Mouse (Mus musculus) CH12.LX (cell line): ENCODE measurements around the gene Pgap3. TPM values are rescaled to one million over a fixed set of nuclear protein-coding genes. Genes with fewer than 3 reads are reported as not detected.

Experiments
- DNase-seq: peaks from one replicate; pipeline ENCODE4 v3.0.0-alpha.2; 2013; ENCODE audit errors: extremely low read depth
- H3K27ac ChIP-seq: 2 replicates; pipeline ENCODE4 v1.5.1; 2012; ENCODE audit warnings: low read depth, mild to moderate bottlenecking, control low read depth, moderate library complexity; ENCODE audit not compliant: insufficient read depth
- H3K27me3 ChIP-seq: replicated peaks from 2 replicates; pipeline ENCODE3; 2012; ENCODE audit warnings: inconsistent platforms
- H3K36me3 ChIP-seq, 2 experiments: replicated peaks in 1 of 2; 2 replicates each; pipeline versions ENCODE3 to v1.6.1; 2012; ENCODE audit warnings: inconsistent platforms in 1 of 2, low read length in 1 of 2, mild to moderate bottlenecking in 1 of 2, mixed read lengths in 1 of 2, moderate library complexity in 1 of 2; ENCODE audit not compliant: control insufficient read depth in 1 of 2, insufficient read depth in 1 of 2
- H3K4me1 ChIP-seq, 2 experiments: 2 replicates each; pipeline ENCODE4 v1.6.1; 2012; ENCODE audit warnings: inconsistent platforms in 1 of 2, moderate library complexity in 1 of 2; ENCODE audit not compliant: insufficient read depth in 2 of 2, control insufficient read depth in 1 of 2
- H3K4me2 ChIP-seq: 2 replicates; pipeline ENCODE4 v1.6.1; 2012; ENCODE audit warnings: low read depth, mild to moderate bottlenecking, control low read depth; ENCODE audit not compliant: poor library complexity, insufficient read depth, severe bottlenecking
- H3K4me3 ChIP-seq, 3 experiments: fragments of 150-350 bp in 1 of 3; sonication (generic) in 1 of 3; replicated peaks in 1 of 3; 2 replicates each; pipeline versions ENCODE3 to v1.5.1; 2011 to 2012; ENCODE audit warnings: low read depth in 2 of 3, low read length in 2 of 3, mild to moderate bottlenecking in 2 of 3, moderate library complexity in 2 of 3, control low read depth in 1 of 3, improper control_type of control experiment in 1 of 3, inconsistent platforms in 1 of 3, mixed read lengths in 1 of 3; ENCODE audit not compliant: poor library complexity in 1 of 3
- H3K79me2 ChIP-seq: replicated peaks from 2 replicates; pipeline ENCODE4 v1.6.1; 2012; ENCODE audit warnings: mild to moderate bottlenecking, moderate library complexity; ENCODE audit not compliant: control insufficient read depth, poor library complexity, insufficient read depth, severe bottlenecking; ENCODE audit errors: extremely low read depth
- H3K9ac ChIP-seq: 2 replicates; pipeline ENCODE4 v1.6.1; 2012; ENCODE audit warnings: low read depth, mild to moderate bottlenecking, control low read depth, moderate library complexity; ENCODE audit not compliant: insufficient read depth
- H3K9me3 ChIP-seq: replicated peaks from 2 replicates; pipeline ENCODE3; 2012; ENCODE audit warnings: low read length, inconsistent platforms, mixed read lengths
- CHD1 ChIP-seq: IDR thresholded peaks from 2 replicates; pipeline ENCODE4 v1.6.1; 2012; ENCODE audit warnings: low read depth, low read length, improper control_type of control experiment, inconsistent platforms
- CHD2 ChIP-seq: IDR thresholded peaks from 2 replicates; pipeline ENCODE4 v1.6.1; 2011; ENCODE audit warnings: low read length, improper control_type of control experiment
- CTCF ChIP-seq, 2 experiments: IDR thresholded peaks in 1 of 2; conservative IDR thresholded peaks in 1 of 2; 2 replicates each; pipeline ENCODE4 v1.5.1; 2011 to 2012; ENCODE audit warnings: low read depth in 2 of 2, low read length in 2 of 2, improper control_type of control experiment in 1 of 2, inconsistent platforms in 1 of 2, mild to moderate bottlenecking in 1 of 2, moderate library complexity in 1 of 2
- E2F4 ChIP-seq: IDR thresholded peaks from 2 replicates; pipeline ENCODE4 v1.6.1; 2011; ENCODE audit warnings: low read depth, low read length, improper control_type of control experiment; ENCODE audit not compliant: insufficient replicate concordance
- EP300 ChIP-seq: IDR thresholded peaks from 2 replicates; pipeline ENCODE4 v1.6.1; 2011; ENCODE audit warnings: low read length, improper control_type of control experiment
- ETS1 ChIP-seq: conservative IDR thresholded peaks from 2 replicates; pipeline ENCODE4 v1.6.1; 2012; ENCODE audit warnings: low read depth, mild to moderate bottlenecking, inconsistent platforms, low read length, improper control_type of control experiment, moderate library complexity
- JUN ChIP-seq: IDR thresholded peaks from 2 replicates; pipeline ENCODE4 v1.6.1; 2011; ENCODE audit warnings: low read depth, mild to moderate bottlenecking, low read length, improper control_type of control experiment, moderate library complexity; ENCODE audit not compliant: insufficient read depth
- KAT2A ChIP-seq: IDR thresholded peaks from 2 replicates; pipeline ENCODE4 v1.6.1; 2012; ENCODE audit warnings: low read length, improper control_type of control experiment, inconsistent platforms; ENCODE audit not compliant: insufficient replicate concordance
- MAZ ChIP-seq: IDR thresholded peaks from 2 replicates; pipeline ENCODE4 v1.6.1; 2012; ENCODE audit warnings: low read depth, mild to moderate bottlenecking, inconsistent platforms, low read length, improper control_type of control experiment, moderate library complexity
- MXI1 ChIP-seq: IDR thresholded peaks from 2 replicates; pipeline ENCODE4 v1.6.1; 2011; ENCODE audit warnings: mild to moderate bottlenecking, low read depth, low read length, improper control_type of control experiment
- PAX5 ChIP-seq: IDR thresholded peaks from 2 replicates; pipeline ENCODE4 v1.6.1; 2012; ENCODE audit warnings: low read length, inconsistent platforms, mixed read lengths
- POLR2AphosphoS2 ChIP-seq: IDR thresholded peaks from 2 replicates; pipeline ENCODE4 v1.6.1; 2011; ENCODE audit warnings: low read depth, low read length, improper control_type of control experiment
- RCOR1 ChIP-seq: conservative IDR thresholded peaks from 2 replicates; pipeline ENCODE4 v1.6.1; 2012; ENCODE audit warnings: low read depth, mild to moderate bottlenecking, inconsistent platforms, low read length, improper control_type of control experiment
- SIN3A ChIP-seq: IDR thresholded peaks from 2 replicates; pipeline ENCODE4 v1.6.1; 2012; ENCODE audit warnings: low read length, improper control_type of control experiment, inconsistent platforms
- SMC3 ChIP-seq: IDR thresholded peaks from 2 replicates; pipeline ENCODE4 v1.6.1; 2011; ENCODE audit warnings: low read depth, low read length, improper control_type of control experiment
- TBP ChIP-seq: conservative IDR thresholded peaks from 2 replicates; pipeline ENCODE4 v1.6.1; 2011; ENCODE audit warnings: low read depth, low read length, improper control_type of control experiment
- UBTF ChIP-seq: IDR thresholded peaks from 2 replicates; pipeline ENCODE4 v1.6.1; 2012; ENCODE audit warnings: low read depth, mild to moderate bottlenecking, inconsistent platforms, low read length, improper control_type of control experiment, moderate library complexity
- USF1 ChIP-seq: IDR thresholded peaks from 2 replicates; pipeline ENCODE4 v1.6.1; 2014; ENCODE audit warnings: low read depth, mild to moderate bottlenecking, inconsistent platforms, low read length, improper control_type of control experiment
- USF2 ChIP-seq: conservative IDR thresholded peaks from 2 replicates; pipeline ENCODE4 v1.6.1; 2011; ENCODE audit warnings: low read depth, low read length, improper control_type of control experiment
- ZKSCAN1 ChIP-seq: IDR thresholded peaks from 2 replicates; pipeline ENCODE4 v1.6.1; 2012; ENCODE audit warnings: low read depth, inconsistent platforms, low read length, improper control_type of control experiment, borderline replicate concordance
- ZMIZ1 ChIP-seq: IDR thresholded peaks from 2 replicates; pipeline ENCODE4 v1.6.1; 2012; ENCODE audit warnings: low read depth, mild to moderate bottlenecking, inconsistent platforms, low read length, improper control_type of control experiment
- dilution Hi-C: fragments of 300-500 bp; cut with MboI; formaldehyde crosslinking; loops from 2 replicates; pipeline ENCODE4 v1.14.3; 2020; ENCODE audit warnings: low sequenced_read_pairs; ENCODE audit not compliant: extremely low pct_unique_long_range_greater_than_20kb, extremely low pct_ligation_motif_present
- in situ Hi-C: fragments of 300-500 bp; cut with MboI; formaldehyde crosslinking; loops from 3 replicates; pipeline ENCODE4 v1.14.3; 2019; ENCODE audit warnings: low sequenced_read_pairs, low pct_ligation_motif_present, low pct_unique_long_range_greater_than_20kb, mixed read lengths
- polyA plus RNA-seq: library from polyadenylated mRNA; unstranded; fragments of >175 nt; gene quantifications from 2 replicates; pipeline ENCODE4 v1.2.1, GENCODE M21; 2012; ENCODE audit warnings: low read depth; ENCODE audit not compliant: insufficient read length
- total RNA-seq, 2 experiments: library from RNA; depleted of rRNA; stranded (reverse); fragments of 300-350 nt in 1 of 2; fragments of >200 nt in 1 of 2; gene quantifications; 2 replicates each; pipeline ENCODE4 v1.2.3; 2012 to 2014

Pgap3 gene
- total and polyA plus RNA-seq, 3 experiments = 3.3 to 6.9 (median 6.5) TPM

DNA sequence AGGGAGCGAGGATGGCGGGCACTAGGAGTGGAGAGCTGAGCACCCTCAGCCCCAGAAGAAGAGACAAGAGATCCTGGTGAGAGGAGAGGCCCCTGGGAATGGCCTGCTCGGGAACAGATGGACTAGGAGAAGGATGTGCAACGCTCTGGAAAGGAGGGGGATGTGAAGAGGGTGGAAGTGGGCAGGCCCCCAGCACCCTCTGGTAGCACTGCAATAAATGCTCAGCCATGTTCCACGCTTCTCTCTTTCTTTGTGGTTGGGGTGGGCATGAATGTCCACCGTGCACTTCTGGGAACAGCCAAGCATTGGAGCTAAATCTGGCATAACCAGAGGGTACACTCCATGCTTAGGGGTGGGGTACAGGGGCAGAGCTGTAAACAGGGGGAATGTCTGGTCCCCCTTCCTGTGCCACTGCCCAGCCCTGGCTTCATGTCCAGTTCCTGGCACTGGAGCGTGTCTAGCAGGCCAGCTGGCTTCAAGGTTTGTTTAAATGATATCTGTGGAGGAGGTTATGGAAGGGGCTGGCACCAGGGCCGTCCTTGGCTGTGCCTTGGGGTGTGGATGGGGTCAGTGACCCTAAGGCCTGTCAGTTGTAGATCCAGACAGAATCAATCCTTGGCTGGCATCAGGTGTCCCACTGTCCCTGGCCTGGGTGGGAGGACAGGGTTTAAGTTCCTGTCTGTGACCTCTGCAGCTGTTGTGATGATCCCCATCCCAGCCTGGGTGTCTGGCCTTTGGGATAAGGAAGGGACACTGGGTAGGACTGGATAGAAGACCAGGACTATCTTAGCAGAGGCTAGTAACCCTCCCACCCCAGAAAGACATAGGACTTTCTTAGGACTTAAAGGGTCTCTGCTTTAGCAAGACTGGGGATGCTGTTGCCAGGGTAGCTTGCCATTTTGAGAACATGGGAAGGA is 15.3 kb downstream of the Pgap3 start:
- dilution Hi-C loops (no loop called here), in situ Hi-C loops (no loop called here)
- no peaks in the 10 kb centered on the region for H3K9me3 ChIP-seq
- no peak overlapping the region for H3K9ac ChIP-seq
- no peak for TF ChIP-seq ETS1
- no peak for TF ChIP-seq TBP
- TF ChIP-seq USF2 = no peak
- no peak for TF ChIP-seq RCOR1
- TF ChIP-seq UBTF = no peak
- no peak for TF ChIP-seq JUN
- no peak for TF ChIP-seq KAT2A
- no peak for TF ChIP-seq MXI1
- no peaks in the 10 kb centered on the region for H3K79me2 ChIP-seq
- no peak overlapping the region for H3K4me3 ChIP-seq
- H3K4me1 ChIP-seq = peaks cover 0 to 10% of the 10 kb centered on the region in 2 experiments; a peak in 2 of 4 replicates
- H3K27ac ChIP-seq = no peak overlapping the region
- H3K36me3 ChIP-seq = peaks cover 8 to 30% of the 10 kb centered on the region in 2 experiments
- H3K27me3 ChIP-seq = peaks cover 7% of the 10 kb centered on the region
- no peak overlapping the region for H3K4me2 ChIP-seq
- DNase-seq = no peak

DNA sequence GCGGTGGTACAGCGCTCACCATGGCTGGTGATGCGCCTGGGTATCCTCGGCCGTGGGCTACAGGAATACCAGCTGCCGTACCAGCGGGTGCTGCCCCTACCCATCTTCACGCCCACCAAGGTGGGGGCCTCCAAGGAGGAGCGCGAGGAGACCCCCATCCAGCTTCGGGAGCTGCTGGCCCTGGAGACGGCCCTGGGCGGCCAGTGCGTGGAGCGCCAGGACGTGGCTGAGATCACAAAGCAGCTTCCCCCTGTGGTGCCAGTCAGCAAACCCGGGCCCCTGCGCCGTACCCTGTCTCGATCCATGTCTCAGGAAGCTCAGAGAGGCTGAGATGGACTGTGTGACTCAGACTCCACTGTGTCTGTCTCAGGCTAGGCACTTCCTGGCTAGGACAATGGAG is 16.1 kb downstream of the Pgap3 start:
- Histone ChIP-seq H3K4me2 (no peak overlapping the region), H3K4me3 (no peak overlapping the region), H3K27ac (no peak overlapping the region), H3K79me2 (no peaks in the 10 kb centered on the region), H3K9me3 (no peaks in the 10 kb centered on the region), H3K4me1 (peaks cover 0 to 3% of the 10 kb centered on the region in 2 experiments; a peak in 2 of 4 replicates), H3K9ac (no peak overlapping the region), H3K36me3 (peaks cover 15 to 37% of the 10 kb centered on the region in 2 experiments), H3K27me3 (peaks cover 7% of the 10 kb centered on the region)
- in situ Hi-C loops = no loop called here
- TF ChIP-seq CTCF (conservative IDR thresholded peaks at IDR 0.05 in 1 of 2, IDR thresholded peaks at IDR 0.05 in 1 of 2; ENCODE audit: low read depth in 2 of 2, low read length in 2 of 2) (no peak), SMC3 (no peak), POLR2AphosphoS2 (no peak), JUN (no peak), ZMIZ1 (no peak), USF1 (no peak), SIN3A (no peak), CHD2 (no peak), PAX5 (no peak), RCOR1 (no peak), ZKSCAN1 (no peak), KAT2A (no peak), EP300 (no peak), E2F4 (no peak), CHD1 (no peak), TBP (no peak), MAZ (no peak)
- dilution Hi-C loops = no loop called here
- DNase-seq = no peak
